Mouse (Mus musculus) megakaryocyte-erythroid progenitor cell, adult 5 weeks (primary cell): Measurements from ENCODE around the gene Zfp1. TPM values are rescaled to one million over a fixed set of nuclear protein-coding genes. Genes with fewer than 3 reads are reported as not detected.

Source experiments
- polyA plus RNA-seq: library from polyadenylated mRNA; stranded (reverse); fragments of >175 nt; gene quantifications from 2 replicates; pipeline ENCODE4 v1.2.3, GENCODE M21; 2012

Zfp1 gene
- polyA plus RNA-seq: 5.0 and 5.5 TPM in 2 replicates

DNA sequence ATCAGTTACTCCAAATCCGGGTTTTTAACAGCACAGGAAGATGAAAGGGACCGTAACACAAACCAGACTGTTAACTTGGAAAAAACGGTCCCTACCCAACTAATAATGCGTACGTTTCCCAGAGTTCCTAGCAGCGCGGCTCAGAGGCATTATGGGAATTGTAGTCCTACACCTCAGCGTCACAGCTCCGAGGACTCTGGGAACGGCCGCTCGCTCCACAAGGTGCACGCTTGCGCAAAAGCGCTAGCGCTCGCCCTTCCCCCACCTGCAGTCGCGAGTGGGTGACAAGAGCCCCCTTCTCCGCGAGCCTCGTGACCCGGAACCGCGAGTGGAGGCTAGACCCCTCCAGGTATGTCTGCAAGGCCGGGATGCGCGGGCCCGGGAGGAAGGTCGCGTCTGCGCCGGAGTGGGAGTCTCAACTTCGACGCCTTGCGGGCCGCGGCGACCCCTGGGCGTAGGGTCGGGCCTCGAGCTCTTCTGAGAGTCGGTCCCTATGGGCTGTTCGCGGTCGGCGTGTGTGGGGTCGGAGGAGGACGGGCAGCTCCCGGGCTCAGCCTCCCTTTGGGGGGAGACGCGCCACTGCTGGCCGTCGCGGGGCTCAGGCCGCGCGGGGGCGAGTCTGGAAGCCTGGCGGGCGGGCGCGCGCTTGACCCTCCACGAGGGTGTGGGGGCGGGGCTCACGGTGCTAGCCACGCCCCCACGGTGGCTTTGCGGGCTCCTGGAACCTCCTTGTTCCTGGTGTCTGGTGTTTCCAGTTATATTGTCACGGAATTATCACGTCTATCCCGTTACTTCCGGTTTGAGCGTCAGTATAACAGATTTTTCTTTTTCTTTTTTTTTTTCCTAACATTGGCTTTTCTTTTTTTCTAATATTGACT lies at the start of gene Zfp1:
TSS of gene Zfp1 (plus strand) at position 138 of the 878 bp plus-strand sequence.

DNA sequence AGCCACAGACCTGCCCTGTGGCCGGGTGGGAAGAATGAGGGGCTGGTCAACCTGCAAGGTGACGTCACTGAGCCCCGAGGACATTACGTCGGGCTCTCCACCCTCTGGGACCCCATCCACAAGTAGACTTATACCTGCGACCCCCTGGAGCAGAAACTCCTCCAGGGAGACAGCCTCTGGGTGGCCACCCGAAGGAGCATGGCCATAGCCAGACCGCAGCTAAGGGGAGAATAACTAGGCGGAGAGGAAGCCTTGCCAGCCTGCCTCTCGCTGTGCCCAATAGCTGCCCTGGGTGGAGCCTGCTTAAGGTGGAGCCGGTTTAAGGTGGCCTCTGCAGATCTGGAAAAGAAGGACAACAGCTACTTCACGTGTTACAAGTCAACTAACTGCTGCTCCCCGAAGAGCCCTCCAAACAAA lies 13.1 kb upstream of the Zfp1 start, which contains the start of gene Ldhd:
TSS of gene Ldhd (minus strand) at position 270 of the 417 bp plus-strand sequence.

DNA sequence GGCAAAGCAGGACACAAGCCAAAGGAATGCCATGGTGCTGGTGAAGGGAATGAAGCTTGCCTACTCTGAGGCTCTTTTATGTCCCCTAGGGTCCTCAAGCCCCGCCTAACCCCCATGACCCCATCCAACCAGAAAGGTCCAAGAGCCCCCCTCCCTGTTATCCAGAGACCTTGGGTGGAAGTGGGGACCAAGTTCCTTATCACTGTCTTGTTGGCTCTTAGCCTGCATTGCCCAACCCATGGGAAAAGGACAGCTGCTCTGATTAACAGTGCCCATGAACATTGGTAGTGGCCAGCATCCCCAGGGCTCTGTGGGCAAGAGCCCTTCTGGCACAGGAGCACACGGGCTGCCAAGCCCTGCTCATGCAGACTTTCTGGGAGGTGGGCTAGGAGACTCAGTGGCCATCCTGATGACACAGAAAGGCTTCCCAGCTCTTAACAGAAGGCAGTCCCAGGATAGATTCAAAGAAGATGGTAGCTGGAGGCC lies 47.8 kb downstream of the Zfp1 start, which contains the start of gene Ctrb1:
TSS of gene Ctrb1 (minus strand) at position 51 of the 486 bp plus-strand sequence.

Other genes starting within 250 kb of the Zfp1 start
- gene Fa2h, start 249.6 kb upstream of the Zfp1 start, polyA plus RNA-seq: not detected in 2 replicates
- gene Wdr59, start 121.3 kb upstream of the Zfp1 start, polyA plus RNA-seq: 2.2 and 2.7 TPM in 2 replicates
- 193 and 223 TPM in 2 replicates for gene Znrf1, start 107.3 kb upstream of the Zfp1 start, polyA plus RNA-seq
- 0.44 and 0.47 TPM in 2 replicates for gene Ldhd, start 13.0 kb upstream of the Zfp1 start, polyA plus RNA-seq
- not detected in 2 replicates for gene Ctrb1, start 47.6 kb downstream of the Zfp1 start, polyA plus RNA-seq
- 0.86 and 0.96 TPM in 2 replicates for gene Bcar1, start 100.4 kb downstream of the Zfp1 start, polyA plus RNA-seq
- 18.2 and 25.7 TPM in 2 replicates for gene Cfdp1, start 210.9 kb downstream of the Zfp1 start, polyA plus RNA-seq
- 0.18 and 0.26 TPM in 2 replicates for gene Tmem170, start 233.3 kb downstream of the Zfp1 start, polyA plus RNA-seq